Mouse (Mus musculus): ENCODE data around the gene Ercc6l2.

GRCm38 (mm10) chr13:63872585-63873282 lies 57.7 kb downstream of the Ercc6l2 start:
- TF ChIP-seq POLR2A (IDR thresholded peaks at IDR 0.05; ENCODE audit: borderline replicate concordance, low read depth, low read length): no peak
- no peak for TF ChIP-seq CTCF (IDR thresholded peaks at IDR 0.05; ENCODE audit: low read depth, low read length)
